Comparison of ENCODE assay signal across 15 mouse cellular contexts in the genomic region with DNA sequence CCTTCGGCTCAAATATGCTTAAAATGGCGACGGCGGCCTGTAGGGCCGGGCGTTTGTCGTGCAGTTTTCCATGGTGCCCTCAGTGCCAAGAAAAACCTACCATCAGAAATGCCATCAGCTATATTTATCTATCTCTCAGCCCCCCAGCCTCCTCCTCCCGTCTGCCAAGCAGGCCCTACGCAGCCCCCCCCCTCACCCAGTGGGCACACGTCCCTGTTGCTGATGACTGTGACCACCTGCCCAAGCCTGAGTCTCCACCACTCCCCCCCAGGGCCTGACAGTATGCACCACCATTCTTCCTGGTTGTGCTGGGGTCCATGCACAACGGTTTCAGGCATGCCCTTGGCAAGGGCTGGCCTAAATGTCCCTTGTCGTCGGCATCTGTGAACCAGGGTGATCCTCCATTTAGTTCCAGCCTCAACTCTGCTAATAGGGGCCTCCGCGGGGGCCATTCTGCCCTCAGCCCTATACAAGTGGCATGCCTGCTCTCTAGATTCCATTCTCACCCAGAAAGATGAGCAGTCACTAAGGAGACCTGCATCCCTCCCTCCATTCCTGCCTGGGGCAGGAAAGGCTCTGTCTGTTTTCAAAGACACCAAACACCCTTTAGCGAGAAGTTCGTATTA. TPM values are rescaled to one million over a fixed set of nuclear protein-coding genes. Genes with fewer than 3 reads are reported as not detected.
DNase-seq lines count a peak whose midpoint lies in the region; ATAC-seq lines count a peak whose summit lies in the region.
"Had no signal": no experiment of that assay in that cellular context is flagged by ENCODE, and none has a peak within 500 bp of the region (broad histone marks: within the 10 kb centered on the region; RNA-seq: fewer than 3 reads in every experiment).

No protein-coding gene starts in this region.

- intact Hi-C loops in left cerebral cortex, postnatal 4 days (cut with DNase I), result no loop called here
- intact Hi-C loops in left cerebral cortex, postnatal 10 days (cut with DNase I), result no loop called here

- H3K36me3 ChIP-seq in forebrain, embryonic 12.5 days (replicated peaks), result peaks cover 14% of the 10 kb centered on the region
- no peaks in the 10 kb centered on the region for H3K36me3 ChIP-seq in limb, embryonic 10.5 days
- H3K36me3 ChIP-seq: heart, embryonic 12.5 days had no signal

- H3K9ac ChIP-seq in forebrain, embryonic 12.5 days, result 0 out of 2 replicates have a peak overlapping the region, but pooled peaks have one; percentile 3
- H3K9ac ChIP-seq: heart, embryonic 12.5 days; limb, embryonic 15.5 days had no signal

- WGBS in forebrain, embryonic 12.5 days, result 68% methylated on average over 17 of the region's 17 CpGs
- 82% methylated on average over 17 of the region's 17 CpGs for WGBS in limb, embryonic 10.5 days

- H3K27me3 ChIP-seq in forebrain, embryonic 12.5 days, result peaks cover 96% of the 10 kb centered on the region
- peaks cover 99% of the 10 kb centered on the region for H3K27me3 ChIP-seq in limb, embryonic 10.5 days (ENCODE audit: low read depth, poor library complexity, severe bottlenecking)
- H3K27me3 ChIP-seq: limb, embryonic 15.5 days had no signal

- no peak overlapping the region for H3K4me3 ChIP-seq in forebrain, embryonic 12.5 days (replicated peaks)
- H3K4me3 ChIP-seq in limb, embryonic 10.5 days, result no peak overlapping the region
- H3K4me3 ChIP-seq: heart, embryonic 12.5 days; limb, embryonic 15.5 days had no signal

- H3K4me1 ChIP-seq in forebrain, embryonic 12.5 days, result peaks cover 48% of the 10 kb centered on the region
- H3K4me1 ChIP-seq in limb, embryonic 10.5 days, result peaks cover 28% of the 10 kb centered on the region

- H3K4me2 ChIP-seq in forebrain, embryonic 12.5 days, result peak overlapping the region; percentile 4; the same call in 1 of the 2 replicates
- H3K4me2 ChIP-seq: heart, embryonic 12.5 days; limb, embryonic 15.5 days had no signal

- no peak for ATAC-seq in forebrain, embryonic 12.5 days (ENCODE audit: low FRiP score)

- H3K27ac ChIP-seq in forebrain, embryonic 12.5 days, result 0 out of 2 replicates have a peak overlapping the region, but pooled peaks have one; percentile 14
- 0 out of 2 replicates have a peak overlapping the region, but pooled peaks have one; percentile 21 for H3K27ac ChIP-seq in limb, embryonic 10.5 days

- peak; percentile 57 to 70 for DNase-seq in cerebellum, postnatal 25 days
- DNase-seq in cerebellum, adult 9-11 months, result no peak
- peak; percentile 83 for DNase-seq in left cerebral cortex, postnatal 4 days
- no peak for DNase-seq in left cerebral cortex, postnatal 10 days (ENCODE audit: extremely low spot score in 1 of 2, low spot score in 2 of 2)
- no peak for DNase-seq in limb, embryonic 10.5 days (ENCODE audit: low spot score)
- DNase-seq in ovary, postnatal 14 days (ENCODE audit: low spot score), result no peak
- no peak for DNase-seq in thymus, postnatal 10 days (ENCODE audit: low spot score in 2 of 2)
- DNase-seq: adrenal gland, postnatal 10 days; B cell, adult 2 months; kidney, adult 2 months; kidney, postnatal 36 days had no signal

- no peaks in the 10 kb centered on the region for H3K9me3 ChIP-seq in forebrain, embryonic 12.5 days
- no peaks in the 10 kb centered on the region for H3K9me3 ChIP-seq in limb, embryonic 10.5 days (replicated peaks)
- H3K9me3 ChIP-seq: heart, embryonic 12.5 days; limb, embryonic 15.5 days had no signal

RNA-seq across cellular contexts. Expression of gene Nfix, which starts 35.2 kb away (rescaled TPM):
- total RNA-seq in left cerebral cortex, postnatal 4 days (2021), result 100 to 1,000 TPM; 674 to 782 TPM
- total RNA-seq in left cerebral cortex, postnatal 10 days (2021), result 100 to 1,000 TPM; 397 to 441 TPM
- 31.9 and 33.2 TPM in 2 replicates for polyA plus RNA-seq in forebrain, embryonic 12.5 days (2016; fragmentation: Nextera tagmentation; extraction: Ambion mirVana)
- 0.24 and 2.1 TPM in 2 replicates for polyA plus RNA-seq in limb, embryonic 10.5 days (2016; fragmentation: Nextera tagmentation; extraction: Ambion mirVana)

RNA-seq across cellular contexts. Expression of gene G430095P16Rik, which starts 42.2 kb away (rescaled TPM):
- not detected for total RNA-seq in left cerebral cortex, postnatal 4 days (2021)
- under 1 TPM in 1 of 2 experiments, not detected in 1; 0.51 TPM for total RNA-seq in left cerebral cortex, postnatal 10 days (2021)
- polyA plus RNA-seq in forebrain, embryonic 12.5 days (2016; fragmentation: Nextera tagmentation; extraction: Ambion mirVana), result 2.2 and 3.5 TPM in 2 replicates
- 3.7 and 8.1 TPM in 2 replicates for polyA plus RNA-seq in limb, embryonic 10.5 days (2016; fragmentation: Nextera tagmentation; extraction: Ambion mirVana)
- total RNA-seq: layer of hippocampus, postnatal 36 days had no signal

RNA-seq across cellular contexts. Expression of gene Dand5, which starts 57.6 kb away (rescaled TPM):
- total RNA-seq in left cerebral cortex, postnatal 4 days (2021), result 1 to 10 TPM; 4.9 to 5.5 TPM
- 1 to 10 TPM; 7.4 to 8.3 TPM for total RNA-seq in left cerebral cortex, postnatal 10 days (2021)
- polyA plus RNA-seq in forebrain, embryonic 12.5 days (2016; fragmentation: Nextera tagmentation; extraction: Ambion mirVana), result 5.3 and 5.6 TPM in 2 replicates
- 1.9 and 2.7 TPM in 2 replicates for polyA plus RNA-seq in limb, embryonic 10.5 days (2016; fragmentation: Nextera tagmentation; extraction: Ambion mirVana)

Comparison
In these comparisons a context has a peak if more than half of its experiments do, and no peak if none do; other contexts are left out.
1. DNase-seq: peak in cerebellum, postnatal 25 days (2 of 2) and left cerebral cortex, postnatal 4 days (single experiment); none in cerebellum, adult 9-11 months (single experiment), left cerebral cortex, postnatal 10 days (0 of 2), limb, embryonic 10.5 days (single experiment), ovary, postnatal 14 days (single experiment) and thymus, postnatal 10 days (0 of 2).